Mouse (Mus musculus) MEL (cell line): ENCODE measurements around the gene Fbxw2. TPM values are rescaled to one million over a fixed set of nuclear protein-coding genes. Genes with fewer than 3 reads are reported as not detected.
A peak's percentile ranks its signal among the peaks of the same experiment; 100 is the strongest.

Source experiments
- DNase-seq: peaks from one replicate; pipeline ENCODE4 v3.0.0; 2011; ENCODE audit warnings: low read depth, low spot score
- H3K27ac ChIP-seq: 2 replicates; pipeline ENCODE4 v1.5.1; 2012; ENCODE audit warnings: low read depth, mild to moderate bottlenecking, control low read depth, low read length, moderate library complexity; ENCODE audit not compliant: control insufficient read depth
- H3K27me3 ChIP-seq, 2 experiments: fragments of 150-350 bp in 1 of 2; sonication (generic) in 1 of 2; 2 replicates each; pipeline ENCODE4 v1.6.1; 2012; ENCODE audit warnings: low read length in 2 of 2, mild to moderate bottlenecking in 2 of 2, improper control_type of control experiment in 1 of 2, moderate library complexity in 1 of 2; ENCODE audit not compliant: insufficient read depth in 2 of 2, control insufficient read depth in 1 of 2
- H3K36me3 ChIP-seq, 2 experiments: 2 replicates each; pipeline ENCODE4 v1.6.1; 2012 to 2014; ENCODE audit warnings: low read length in 2 of 2, improper control_type of control experiment in 1 of 2, inconsistent platforms in 1 of 2, mild to moderate bottlenecking in 1 of 2; ENCODE audit not compliant: insufficient read depth in 2 of 2, control insufficient read depth in 1 of 2
- H3K4me1 ChIP-seq, 2 experiments: fragments of 150-350 bp in 1 of 2; sonication (generic) in 1 of 2; 2 replicates each; pipeline ENCODE4 v1.6.1; 2012; ENCODE audit warnings: low read length in 2 of 2, improper control_type of control experiment in 1 of 2, mild to moderate bottlenecking in 1 of 2; ENCODE audit not compliant: insufficient read depth in 2 of 2, control insufficient read depth in 1 of 2
- H3K4me3 ChIP-seq, 2 experiments: fragments of 150-350 bp in 1 of 2; sonication (generic) in 1 of 2; 2 replicates each; pipeline ENCODE4 v1.5.1; 2012; ENCODE audit warnings: low read depth in 2 of 2, low read length in 2 of 2, mild to moderate bottlenecking in 2 of 2, moderate library complexity in 2 of 2, control low read depth in 1 of 2, improper control_type of control experiment in 1 of 2; ENCODE audit not compliant: control insufficient read depth in 1 of 2, insufficient read depth in 1 of 2
- H3K79me2 ChIP-seq: 2 replicates; pipeline ENCODE4 v1.6.1; 2012; ENCODE audit warnings: mild to moderate bottlenecking, low read length, moderate library complexity; ENCODE audit not compliant: control insufficient read depth, poor library complexity, insufficient read depth
- H3K9ac ChIP-seq: 2 replicates; pipeline ENCODE4 v1.6.1; 2012; ENCODE audit warnings: low read depth, mild to moderate bottlenecking, control low read depth, low read length, moderate library complexity; ENCODE audit not compliant: control insufficient read depth, poor library complexity, severe bottlenecking
- H3K9me3 ChIP-seq: fragments of 150-350 bp; sonication (generic); replicated peaks from 2 replicates; pipeline ENCODE4 v1.6.1; 2012; ENCODE audit warnings: mild to moderate bottlenecking, low read length, improper control_type of control experiment, moderate library complexity; ENCODE audit not compliant: insufficient read depth
- BHLHE40 ChIP-seq: IDR thresholded peaks from 2 replicates; pipeline ENCODE4 v1.6.1; 2012; ENCODE audit warnings: low read depth, mild to moderate bottlenecking, inconsistent platforms, low read length, improper control_type of control experiment, borderline replicate concordance
- CHD1 ChIP-seq: IDR thresholded peaks from 2 replicates; pipeline ENCODE4 v1.6.1; 2012; ENCODE audit warnings: low read depth, mild to moderate bottlenecking, inconsistent platforms, low read length, improper control_type of control experiment
- CTCF ChIP-seq, 3 experiments: IDR thresholded peaks in 2 of 3; conservative IDR thresholded peaks in 1 of 3; 2 replicates each; pipeline ENCODE4 v1.5.1; 2011 to 2012; ENCODE audit warnings: low read length in 3 of 3, low read depth in 2 of 3, mild to moderate bottlenecking in 2 of 3, improper control_type of control experiment in 1 of 3, inconsistent platforms in 1 of 3, mixed read lengths in 1 of 3, moderate library complexity in 1 of 3; ENCODE audit not compliant: control insufficient read depth in 1 of 3, insufficient read depth in 1 of 3, poor library complexity in 1 of 3, severe bottlenecking in 1 of 3
- E2F4 ChIP-seq: IDR thresholded peaks from 2 replicates; pipeline ENCODE4 v1.6.1; 2011; ENCODE audit warnings: low read depth, low read length, improper control_type of control experiment, borderline replicate concordance
- ELF1 ChIP-seq: IDR thresholded peaks from 2 replicates; pipeline ENCODE4 v1.6.1; 2014; ENCODE audit warnings: low read depth, mild to moderate bottlenecking, inconsistent platforms, low read length, improper control_type of control experiment, moderate library complexity
- EP300 ChIP-seq, 2 experiments: IDR thresholded peaks; 2 replicates each; pipeline ENCODE4 v1.6.1; 2011; ENCODE audit warnings: improper control_type of control experiment in 2 of 2, low read length in 2 of 2, low read depth in 1 of 2, mild to moderate bottlenecking in 1 of 2
- ETS1 ChIP-seq: IDR thresholded peaks from 2 replicates; pipeline ENCODE4 v1.6.1; 2012; ENCODE audit warnings: low read depth, mild to moderate bottlenecking, inconsistent platforms, low read length, improper control_type of control experiment, moderate library complexity
- GABPA ChIP-seq: IDR thresholded peaks from 2 replicates; pipeline ENCODE4 v1.6.1; 2012; ENCODE audit warnings: low read depth, mild to moderate bottlenecking, inconsistent platforms, low read length, improper control_type of control experiment, moderate library complexity
- GATA1 ChIP-seq: IDR thresholded peaks from 2 replicates; pipeline ENCODE4 v1.6.1; 2011; ENCODE audit warnings: low read depth, low read length, improper control_type of control experiment
- HCFC1 ChIP-seq: IDR thresholded peaks from 2 replicates; pipeline ENCODE4 v1.6.1; 2012; ENCODE audit warnings: low read depth, mild to moderate bottlenecking, inconsistent platforms, low read length, improper control_type of control experiment, moderate library complexity
- JUND ChIP-seq: IDR thresholded peaks from 2 replicates; pipeline ENCODE4 v1.6.1; 2011; ENCODE audit warnings: low read depth, mild to moderate bottlenecking, improper control_type of control experiment, low read length
- MEF2A ChIP-seq: IDR thresholded peaks from 2 replicates; pipeline ENCODE4 v1.6.1; 2014; ENCODE audit warnings: low read depth, mild to moderate bottlenecking, inconsistent platforms, low read length, improper control_type of control experiment; ENCODE audit not compliant: poor library complexity, insufficient replicate concordance, severe bottlenecking; ENCODE audit errors: extremely low read depth
- MXI1 ChIP-seq: IDR thresholded peaks from 2 replicates; pipeline ENCODE4 v1.6.1; 2011; ENCODE audit warnings: mild to moderate bottlenecking, low read depth, low read length, improper control_type of control experiment
- MYC ChIP-seq: IDR thresholded peaks from 2 replicates; pipeline ENCODE4 v1.6.1; 2011; ENCODE audit warnings: low read depth, mild to moderate bottlenecking, low read length, improper control_type of control experiment, moderate library complexity
- NELFE ChIP-seq: IDR thresholded peaks from 2 replicates; pipeline ENCODE4 v1.6.1; 2011; ENCODE audit warnings: low read depth, low read length, improper control_type of control experiment
- POLR2AphosphoS2 ChIP-seq: IDR thresholded peaks from 2 replicates; pipeline ENCODE4 v1.6.1; 2011; ENCODE audit warnings: low read length, improper control_type of control experiment
- RAD21 ChIP-seq: IDR thresholded peaks from 2 replicates; pipeline ENCODE4 v1.6.1; 2011; ENCODE audit warnings: mild to moderate bottlenecking, low read depth, low read length, improper control_type of control experiment
- RCOR1 ChIP-seq: IDR thresholded peaks from 2 replicates; pipeline ENCODE4 v1.6.1; 2012; ENCODE audit warnings: low read depth, mild to moderate bottlenecking, inconsistent platforms, low read length, improper control_type of control experiment
- SIN3A ChIP-seq: IDR thresholded peaks from 2 replicates; pipeline ENCODE4 v1.6.1; 2012; ENCODE audit warnings: low read length, improper control_type of control experiment, inconsistent platforms
- TBP ChIP-seq: IDR thresholded peaks from 2 replicates; pipeline ENCODE4 v1.8.0; 2011; ENCODE audit warnings: low read depth, low read length, improper control_type of control experiment
- USF2 ChIP-seq, 2 experiments: IDR thresholded peaks; 2 replicates each; pipeline ENCODE4 v1.6.1; 2011 to 2012; ENCODE audit warnings: improper control_type of control experiment in 2 of 2, low read length in 2 of 2, borderline replicate concordance in 1 of 2, inconsistent platforms in 1 of 2, low read depth in 1 of 2, mild to moderate bottlenecking in 1 of 2; ENCODE audit not compliant: insufficient read depth in 1 of 2
- ZMIZ1 ChIP-seq: IDR thresholded peaks from 2 replicates; pipeline ENCODE4 v1.6.1; 2012; ENCODE audit warnings: low read depth, mild to moderate bottlenecking, inconsistent platforms, low read length, improper control_type of control experiment, moderate library complexity
- polyA plus RNA-seq, 2 experiments: library from polyadenylated mRNA; stranded (reverse) in 1 of 2; unstranded in 1 of 2; fragments of >175 nt in 1 of 2; fragments of >200 nt in 1 of 2; gene quantifications; 2 replicates each; pipeline versions ENCODE4 v1.2.1 to v1.2.4; 2012; ENCODE audit warnings: low replicate concordance in 2 of 2, low read depth in 1 of 2; ENCODE audit not compliant: insufficient read length in 2 of 2, insufficient read depth in 1 of 2, missing spikeins in 1 of 2
- total RNA-seq: library from RNA; depleted of rRNA; stranded (reverse); fragments of 300-350 nt; gene quantifications from 2 replicates; pipeline ENCODE4 v1.2.3, GENCODE M21; 2012

The Fbxw2 gene
- total and polyA plus RNA-seq, 3 experiments, result 43.7 to 101 (median 49.7) TPM

DNA sequence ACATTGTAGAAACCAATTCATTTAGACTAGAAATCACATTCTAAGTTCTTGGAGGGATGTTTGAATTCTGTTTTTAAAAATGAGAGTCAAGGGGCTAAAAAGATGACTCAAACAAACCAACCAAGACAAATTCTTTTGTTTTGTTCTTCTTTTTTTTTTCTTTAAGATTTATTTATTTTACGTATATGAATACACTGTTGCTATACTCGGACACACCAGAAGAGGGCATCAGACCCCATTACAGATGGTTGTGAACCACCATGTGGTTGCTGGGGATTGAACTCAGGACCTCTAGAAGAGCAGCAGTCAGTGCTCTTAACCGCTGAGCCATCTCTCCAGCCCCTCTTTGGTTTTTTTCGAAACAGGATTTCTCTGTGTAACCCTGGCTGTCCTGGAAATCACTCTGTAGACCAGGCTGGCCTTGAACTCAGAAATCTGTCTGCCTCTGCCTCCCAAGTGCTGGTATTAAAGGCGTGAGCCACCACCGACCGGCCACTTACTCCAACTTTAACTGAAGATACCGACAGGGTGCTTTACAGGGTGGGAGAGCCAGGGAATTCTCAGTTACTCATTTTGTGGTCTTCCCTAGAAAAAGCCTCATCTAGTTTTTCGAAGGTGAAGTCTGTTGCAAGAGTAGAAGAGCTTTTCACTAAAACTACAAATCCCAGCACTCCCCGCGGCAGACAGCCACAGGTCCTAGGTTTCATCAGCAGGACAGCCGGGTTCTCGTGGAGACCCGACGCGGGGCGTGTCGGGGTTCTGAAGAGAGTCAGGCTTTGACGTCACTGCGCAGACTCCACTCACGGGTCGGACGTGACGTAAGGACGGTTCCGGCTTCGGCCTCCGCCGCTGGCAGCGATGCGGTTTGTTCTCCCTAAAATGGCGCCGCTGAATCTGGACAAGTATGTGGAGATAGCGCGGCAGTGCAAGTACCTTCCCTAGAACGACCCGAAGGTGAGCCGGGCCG is 24.3 kb downstream of the Fbxw2 start (continued):
- TF ChIP-seq CTCF (IDR thresholded peaks at IDR 0.05 in 2 of 3, conservative IDR thresholded peaks at IDR 0.05 in 1 of 3; ENCODE audit: control insufficient read depth in 1 of 3, insufficient read depth in 1 of 3, low read depth in 2 of 3, low read length in 3 of 3, poor library complexity in 1 of 3, severe bottlenecking in 1 of 3) (peak; percentile 1 to 46 (median 38); a peak in 4 of 6 replicates), CHD1 (no peak), TBP (peak; percentile 87), USF2 (IDR thresholded peaks at IDR 0.05; ENCODE audit: borderline replicate concordance in 1 of 2, insufficient read depth in 1 of 2, low read depth in 1 of 2, low read length in 2 of 2) (no peak)

DNA sequence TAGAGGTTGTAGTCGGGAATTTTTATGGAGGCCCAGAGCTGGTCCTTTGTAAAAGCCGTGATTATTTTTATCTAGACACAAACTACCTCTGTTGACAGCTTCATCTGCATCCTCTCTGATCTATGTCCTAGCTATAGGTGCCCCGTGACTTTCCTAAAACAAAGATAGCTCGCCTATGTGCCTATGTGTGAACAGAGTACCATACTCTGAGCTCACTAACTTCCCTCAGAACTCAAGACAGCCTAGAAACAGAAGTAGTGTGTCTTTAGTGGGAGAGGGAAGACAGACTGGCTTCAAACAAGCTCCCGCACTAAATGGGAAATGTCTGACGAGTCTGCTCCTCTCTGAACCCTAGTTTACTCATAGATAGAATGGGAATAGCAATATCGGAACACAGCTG is 25.7 kb downstream of the Fbxw2 start:
- no peaks in the 10 kb centered on the region for H3K27me3 ChIP-seq
- peaks cover 29% of the 10 kb centered on the region for H3K79me2 ChIP-seq
- H3K4me1 ChIP-seq, result peaks cover 10 to 36% of the 10 kb centered on the region in 2 experiments
- peak overlapping the region; percentile 76 for H3K9ac ChIP-seq
- DNase-seq, result peak; percentile 61
- no peak for TF ChIP-seq E2F4
- no peak for TF ChIP-seq USF2 (IDR thresholded peaks at IDR 0.05; ENCODE audit: borderline replicate concordance in 1 of 2, insufficient read depth in 1 of 2, low read depth in 1 of 2, low read length in 2 of 2)
- no peak for TF ChIP-seq GABPA
- TF ChIP-seq RAD21, result no peak
- TF ChIP-seq CHD1, result no peak
- TF ChIP-seq JUND, result no peak
- TF ChIP-seq POLR2AphosphoS2, result no peak
- TF ChIP-seq HCFC1, result no peak
- peaks cover 0 to 40% of the 10 kb centered on the region in 2 experiments; a peak in 2 of 4 replicates for H3K36me3 ChIP-seq
- H3K27ac ChIP-seq, result peak overlapping the region; percentile 90
- H3K9me3 ChIP-seq, result no peaks in the 10 kb centered on the region
- H3K4me3 ChIP-seq, result peak overlapping the region; percentile 91 to 95

DNA sequence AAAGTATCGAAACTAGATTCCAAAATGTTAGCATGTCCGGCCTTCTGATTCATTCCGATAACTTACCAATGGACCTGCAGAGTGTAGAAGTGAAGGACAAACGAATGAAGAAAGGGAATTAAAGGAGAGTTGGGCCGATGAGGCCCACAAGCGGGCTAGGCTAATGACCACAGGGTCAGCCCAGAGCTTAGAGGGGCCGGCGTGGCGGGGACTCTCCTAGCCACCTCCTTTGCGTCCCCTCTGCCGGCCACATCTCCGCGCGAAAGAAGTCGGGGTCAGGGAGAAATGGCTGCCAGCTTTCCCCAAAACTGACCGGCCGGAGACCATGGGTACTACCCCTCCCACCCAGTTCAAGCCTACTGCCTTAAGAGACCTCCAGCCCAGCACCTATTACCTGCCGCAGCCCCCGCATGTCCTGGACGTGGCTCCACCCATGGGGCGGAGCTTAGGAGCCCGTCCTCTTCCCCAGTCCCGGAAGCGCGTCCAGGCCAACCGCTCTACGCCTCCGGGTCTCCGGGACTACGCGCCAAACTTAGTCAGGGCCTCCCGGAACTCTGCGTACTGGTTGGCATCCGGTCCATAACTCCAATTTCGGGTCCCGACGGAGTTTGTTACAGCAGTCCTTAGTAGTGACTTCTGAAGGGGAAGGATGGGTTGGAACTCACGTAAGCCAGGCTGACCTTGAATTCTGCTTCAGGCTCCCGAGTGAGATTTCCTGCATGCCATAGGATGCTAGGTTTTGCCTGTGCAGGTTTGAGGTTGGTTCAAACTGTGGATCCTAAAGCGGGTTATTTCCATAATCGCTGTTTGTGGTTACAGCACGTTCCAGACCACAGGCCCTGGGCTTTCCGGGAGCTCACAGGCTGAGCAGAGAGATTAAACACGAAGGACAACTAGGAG is 26.5 kb downstream of the Fbxw2 start, which contains the start of gene Rabepk:
Gene Rabepk (minus strand): TSS at position 556 of the 900 bp plus-strand sequence.
- H3K4me1 ChIP-seq, result peaks cover 9 to 39% of the 10 kb centered on the region in 2 experiments
- TF ChIP-seq POLR2AphosphoS2 (peak; percentile 53; the same call in 1 of the 2 replicates), NELFE (peak; percentile 70), SIN3A (peak; percentile 84), MXI1 (peak; percentile 61), MEF2A (no peak), MYC (peak; percentile 43), GATA1 (no peak), ETS1 (peak; percentile 18; the same call in 1 of the 2 replicates), ZMIZ1 (0 out of 2 replicates have a peak, but pooled peaks have one; percentile 66), CTCF (IDR thresholded peaks at IDR 0.05 in 2 of 3, conservative IDR thresholded peaks at IDR 0.05 in 1 of 3; ENCODE audit: control insufficient read depth in 1 of 3, insufficient read depth in 1 of 3, low read depth in 2 of 3, low read length in 3 of 3, poor library complexity in 1 of 3, severe bottlenecking in 1 of 3) (no peak), RCOR1 (peak; percentile 48; the same call in 1 of the 2 replicates), HCFC1 (peak; percentile 76), EP300 (IDR thresholded peaks at IDR 0.05; ENCODE audit: low read depth in 1 of 2, low read length in 2 of 2) (peak; percentile 37 to 66; a peak in 3 of 4 replicates), ELF1 (peak; percentile 95), BHLHE40 (peak; percentile 95), USF2 (IDR thresholded peaks at IDR 0.05; ENCODE audit: borderline replicate concordance in 1 of 2, insufficient read depth in 1 of 2, low read depth in 1 of 2, low read length in 2 of 2) (no peak), E2F4 (0 out of 2 replicates have a peak, but pooled peaks have one; percentile 27)

More for the DNA sequence above, 26.5 kb downstream of the Fbxw2 start, which contains the start of gene Rabepk:
- Histone ChIP-seq H3K36me3 (peaks cover 0 to 40% of the 10 kb centered on the region in 2 experiments; a peak in 2 of 4 replicates), H3K9me3 (no peaks in the 10 kb centered on the region), H3K79me2 (peaks cover 26% of the 10 kb centered on the region), H3K9ac (peak within 1 kb of the TSS; percentile 87), H3K4me3 (peak within 1 kb of the TSS; percentile 91 to 95), H3K27me3 (no peaks in the 10 kb centered on the region), H3K27ac (peak within 1 kb of the TSS; percentile 90)
- peak; percentile 95 for DNase-seq
